Mouse (Mus musculus) testis, adult 2 months (tissue): ENCODE measurements around the gene Coq2. TPM values are rescaled to one million over a fixed set of nuclear protein-coding genes. Genes with fewer than 3 reads are reported as not detected.
A peak's percentile ranks its signal among the peaks of the same experiment; 100 is the strongest.

Experiments
- H3K27ac ChIP-seq: fragments of 200-500 bp; 2 replicates; pipeline ENCODE4 v1.5.1; 2012; ENCODE audit warnings: low read depth, low read length; ENCODE audit not compliant: control insufficient read depth, insufficient read depth
- H3K27me3 ChIP-seq: fragments of 200-500 bp; 2 replicates; pipeline ENCODE4 v1.6.1; 2012; ENCODE audit warnings: mild to moderate bottlenecking, low read length, moderate library complexity; ENCODE audit not compliant: control insufficient read depth, insufficient read depth
- H3K36me3 ChIP-seq: fragments of 200-500 bp; 2 replicates; pipeline ENCODE4 v1.6.1; 2012; ENCODE audit warnings: mild to moderate bottlenecking, low read length; ENCODE audit not compliant: control insufficient read depth, insufficient read depth
- H3K4me1 ChIP-seq: fragments of 200-500 bp; 2 replicates; pipeline ENCODE4 v1.6.1; 2012; ENCODE audit warnings: low read length; ENCODE audit not compliant: control insufficient read depth, insufficient read depth
- H3K4me3 ChIP-seq: fragments of 200-500 bp; 2 replicates; pipeline ENCODE4 v1.5.1; 2012; ENCODE audit warnings: low read depth, mild to moderate bottlenecking, low read length, moderate library complexity, mixed read lengths; ENCODE audit not compliant: control insufficient read depth
- CTCF ChIP-seq: fragments of 200-500 bp; IDR thresholded peaks from 2 replicates; pipeline ENCODE4 v1.5.1; 2012; ENCODE audit warnings: low read depth, mild to moderate bottlenecking, inconsistent platforms, low read length, moderate library complexity; ENCODE audit not compliant: control insufficient read depth, insufficient read depth, insufficient replicate concordance
- POLR2A ChIP-seq: fragments of 200-500 bp; IDR thresholded peaks from 2 replicates; pipeline ENCODE4 v1.6.1; 2012; ENCODE audit warnings: low read depth, mild to moderate bottlenecking, inconsistent platforms, low read length, moderate library complexity; ENCODE audit not compliant: control insufficient read depth
- polyA plus RNA-seq: library from polyadenylated mRNA; depleted of rRNA; stranded (reverse); fragments of >200 nt; gene quantifications from 2 replicates; pipeline ENCODE4 v1.2.3, GENCODE M21; 2012

Coq2 gene
- polyA plus RNA-seq, 1 experiment: 21.4 TPM

- H3K36me3 ChIP-seq: no peaks in the 10 kb centered on the region
- peak; percentile 81 for TF ChIP-seq POLR2A
- TF ChIP-seq CTCF: no peak
- peak overlapping the region; percentile 70 for H3K27ac ChIP-seq
- H3K4me1 ChIP-seq: peaks cover 8% of the 10 kb centered on the region
- peak overlapping the region; percentile 83 for H3K4me3 ChIP-seq
- H3K27me3 ChIP-seq: no peaks in the 10 kb centered on the region
These were observed 1.0 kb downstream of the Coq2 start for GRCm38 (mm10) chr5:100673745-100674486.

GRCm38 (mm10) chr5:100672403-100672802, 2.5 kb downstream of the Coq2 start:
- Histone ChIP-seq H3K4me3 (no peak overlapping the region), H3K27ac (no peak overlapping the region), H3K36me3 (no peaks in the 10 kb centered on the region), H3K27me3 (no peaks in the 10 kb centered on the region), H3K4me1 (peaks cover 8% of the 10 kb centered on the region)
- no peak for TF ChIP-seq POLR2A
- no peak for TF ChIP-seq CTCF

GRCm38 (mm10) chr5:100671897-100672296, 3.0 kb downstream of the Coq2 start:
- H3K36me3 ChIP-seq: no peaks in the 10 kb centered on the region

DNA sequence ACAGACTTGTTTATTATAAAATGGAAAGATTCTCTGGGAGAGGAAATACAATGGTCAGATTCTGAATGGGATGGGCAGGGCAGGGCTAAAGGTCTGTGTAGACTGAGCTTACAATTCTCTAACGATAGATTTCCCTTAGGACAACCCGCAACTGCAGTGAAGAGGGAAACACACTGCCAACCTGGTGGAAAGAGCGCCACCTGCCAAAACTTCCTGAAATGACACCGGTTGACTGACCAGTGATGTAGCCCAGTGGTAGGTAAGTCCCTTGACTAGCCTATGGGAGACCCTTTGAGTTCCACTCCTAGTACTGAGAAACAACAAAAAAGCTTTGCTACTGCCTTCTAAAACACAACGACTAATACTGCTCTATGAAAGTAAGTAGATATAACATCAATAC, 3.5 kb downstream of the Coq2 start:
- Histone ChIP-seq H3K27me3 (no peaks in the 10 kb centered on the region), H3K36me3 (no peaks in the 10 kb centered on the region), H3K27ac (no peak overlapping the region), H3K4me3 (no peak overlapping the region), H3K4me1 (peaks cover 8% of the 10 kb centered on the region)
- TF ChIP-seq POLR2A (no peak), CTCF (peak; percentile 51; the same call in 1 of the 2 replicates)

More at GRCm38 (mm10) chr5:100671897-100672296, 3.0 kb downstream of the Coq2 start:
- TF ChIP-seq CTCF (no peak), POLR2A (no peak)
- Histone ChIP-seq H3K4me3 (no peak overlapping the region), H3K27ac (no peak overlapping the region), H3K4me1 (peaks cover 8% of the 10 kb centered on the region), H3K27me3 (no peaks in the 10 kb centered on the region)

DNA sequence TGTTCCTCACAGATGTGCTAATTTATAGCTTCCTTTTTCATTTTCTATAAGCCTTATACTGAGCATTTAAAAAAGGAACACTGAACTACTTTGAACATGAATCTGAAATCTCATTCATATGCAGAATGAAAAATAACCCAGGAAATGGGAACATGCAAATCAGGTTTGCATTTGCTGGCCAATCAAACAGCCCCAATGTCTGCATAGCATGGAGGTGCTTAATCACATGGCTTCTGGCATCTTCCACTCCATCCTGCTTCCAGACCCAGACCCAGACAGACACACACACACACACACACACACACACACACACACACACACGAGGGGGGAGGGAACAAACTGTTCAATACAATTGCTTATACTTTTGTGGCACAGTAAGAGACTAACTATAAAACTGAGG, 8.0 kb downstream of the Coq2 start:
- TF ChIP-seq CTCF (no peak), POLR2A (no peak)
- H3K27ac ChIP-seq: no peak overlapping the region
- H3K36me3 ChIP-seq: no peaks in the 10 kb centered on the region
- no peak overlapping the region for H3K4me3 ChIP-seq
- H3K4me1 ChIP-seq: no peaks in the 10 kb centered on the region
- H3K27me3 ChIP-seq: no peaks in the 10 kb centered on the region

DNA sequence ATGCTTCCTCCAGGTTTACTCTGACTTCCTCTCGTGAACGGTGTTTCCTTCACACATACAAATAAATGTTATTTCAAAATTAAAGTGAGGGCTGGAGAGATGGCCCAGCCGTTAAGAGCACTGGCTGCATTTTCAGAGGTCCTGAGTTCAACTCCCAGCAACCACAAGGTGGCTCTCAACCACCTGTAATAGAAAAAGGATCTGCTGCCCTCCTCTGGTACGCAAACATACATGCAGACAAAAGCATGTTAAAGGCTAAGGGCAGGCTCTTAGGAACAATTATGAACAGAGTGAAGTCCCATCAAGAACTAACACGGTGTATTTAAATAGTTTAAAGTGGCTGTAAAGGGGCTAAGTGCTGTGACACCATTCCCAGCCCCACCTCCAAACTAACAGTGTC, 11.1 kb downstream of the Coq2 start:
- H3K27me3 ChIP-seq: no peaks in the 10 kb centered on the region
- H3K4me3 ChIP-seq: no peak overlapping the region
- TF ChIP-seq POLR2A (no peak), CTCF (no peak)
- H3K36me3 ChIP-seq: no peaks in the 10 kb centered on the region
- no peak overlapping the region for H3K27ac ChIP-seq
- no peaks in the 10 kb centered on the region for H3K4me1 ChIP-seq

GRCm38 (mm10) chr5:100663011-100663410, 11.9 kb downstream of the Coq2 start:
- Histone ChIP-seq H3K4me3 (no peak overlapping the region), H3K27ac (no peak overlapping the region), H3K27me3 (no peaks in the 10 kb centered on the region), H3K36me3 (no peaks in the 10 kb centered on the region), H3K4me1 (no peaks in the 10 kb centered on the region)
- no peak for TF ChIP-seq POLR2A
- TF ChIP-seq CTCF: no peak
